Mouse (Mus musculus) kidney, adult 8-10 months (tissue): ENCODE data around the gene Sgsm1.
A peak's percentile ranks its signal among the peaks of the same experiment; 100 is the strongest.

Experiments
- DNase-seq, 2 experiments: peaks; one replicate each; pipeline ENCODE4 v3.0.0; 2022

Sgsm1 gene

DNA sequence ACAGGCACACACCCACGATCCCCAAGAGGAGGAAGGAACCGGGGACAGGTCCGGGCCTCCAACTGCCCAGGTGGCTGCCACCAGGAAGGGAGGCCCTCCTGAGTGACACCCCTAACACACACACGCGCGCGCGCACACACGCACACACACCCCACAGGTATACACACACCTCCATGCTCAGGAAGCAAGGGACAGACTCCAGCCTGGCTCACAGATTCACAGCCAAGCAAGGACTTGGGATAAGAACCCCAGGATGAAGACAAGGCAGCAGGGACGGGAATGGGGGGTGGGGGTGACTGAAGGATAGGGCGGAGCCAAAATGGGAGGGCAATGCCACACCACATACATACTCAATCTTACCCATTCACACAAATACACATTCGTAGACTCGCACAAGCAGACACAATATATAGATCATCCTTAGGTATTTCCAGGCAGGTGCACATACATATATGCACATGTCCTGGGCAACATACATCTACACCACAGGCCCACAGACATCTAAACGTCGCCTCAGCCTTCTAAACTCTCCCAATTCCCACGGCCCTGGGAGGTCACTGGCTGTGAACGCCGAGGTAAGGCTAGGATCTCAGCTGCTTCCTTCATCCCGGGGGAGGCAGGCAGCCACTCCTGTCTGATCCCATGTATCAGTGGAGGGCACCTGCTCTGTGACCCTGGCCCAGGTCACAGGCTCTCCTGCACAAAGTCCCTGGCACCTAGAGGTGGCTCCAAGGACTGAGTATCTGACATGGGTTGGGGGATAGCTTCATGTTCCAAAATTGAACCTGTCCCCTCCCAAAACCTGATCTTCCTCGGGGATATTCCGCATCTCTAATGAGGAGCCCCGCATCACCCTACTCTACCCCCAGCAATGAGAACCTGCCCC lies 852 bp downstream of the Sgsm1 start:
- DNase-seq = no peak

DNA sequence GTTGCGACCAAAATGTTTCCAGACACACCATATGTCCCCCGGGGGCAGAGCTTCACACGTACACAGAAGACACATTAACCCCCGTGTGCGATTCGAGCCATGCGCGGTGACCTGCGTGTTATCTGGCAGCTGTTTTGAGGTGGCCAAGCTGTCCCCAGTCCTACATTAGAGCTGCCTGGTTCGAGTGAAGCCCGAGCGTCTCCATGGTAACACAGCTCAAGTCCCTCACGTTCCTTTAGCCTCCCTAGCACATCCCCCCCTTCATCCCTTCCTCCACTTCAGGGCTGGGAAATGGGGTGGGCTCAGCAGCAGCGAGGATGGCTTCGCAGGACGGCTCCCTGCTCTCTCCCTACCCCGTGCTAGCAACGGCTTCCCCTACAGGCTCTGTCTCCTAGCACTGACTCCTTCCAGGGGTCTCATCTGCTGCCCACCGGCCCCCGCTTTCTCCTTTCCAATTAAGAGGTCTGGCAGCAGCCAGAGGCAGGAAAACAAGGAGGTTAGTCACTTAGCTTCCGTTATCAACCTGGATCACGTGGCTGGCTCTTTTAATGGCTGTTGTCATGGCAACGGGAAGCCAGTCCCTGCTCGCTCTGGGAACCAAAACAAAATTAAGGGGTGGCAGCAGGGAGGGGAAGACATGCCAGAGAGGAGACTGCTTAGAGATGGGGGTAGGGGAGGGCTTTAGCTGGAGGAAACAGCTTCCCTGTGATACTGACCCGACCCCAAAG lies 3.7 kb downstream of the Sgsm1 start:
- peak; percentile 41 to 52 for DNase-seq

DNA sequence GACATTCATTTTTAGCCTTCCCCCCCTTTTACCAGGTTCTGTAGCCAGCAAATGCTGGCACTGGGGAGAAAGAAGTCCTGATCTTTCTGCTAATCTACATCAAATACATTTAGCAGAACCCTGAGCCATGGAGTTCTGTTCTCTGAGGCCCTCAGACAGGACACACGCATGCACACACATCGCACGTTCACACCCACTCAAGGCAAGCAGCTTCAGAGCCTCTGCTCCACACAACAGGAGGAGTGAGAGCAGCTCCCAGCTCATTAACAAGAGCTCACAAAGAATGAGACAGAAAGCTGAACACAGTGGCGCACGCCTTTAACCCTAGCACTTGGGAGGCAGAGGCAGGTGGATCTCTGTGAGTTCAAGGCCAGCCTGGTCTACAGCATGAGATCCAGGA lies 6.1 kb downstream of the Sgsm1 start:
- DNase-seq = no peak

DNA sequence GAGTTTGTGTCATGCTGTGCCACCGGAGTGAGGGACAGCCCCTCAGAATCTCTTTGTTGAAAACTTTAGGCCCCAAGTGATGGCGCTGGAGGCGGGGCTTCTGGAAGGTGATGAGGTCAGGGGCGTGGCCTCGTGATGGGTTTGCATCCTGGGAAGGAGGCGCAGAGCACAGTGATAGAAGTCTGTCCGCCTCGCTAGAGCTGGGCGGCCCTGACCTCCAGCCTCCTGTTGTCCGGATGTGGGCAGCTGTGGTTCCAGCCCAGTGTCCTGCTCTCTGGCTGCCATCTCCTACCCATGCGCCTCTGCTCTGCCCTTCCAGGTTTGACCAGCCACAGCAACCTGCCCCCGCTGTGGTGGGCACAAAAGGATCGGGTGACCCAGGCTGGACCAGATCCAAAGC lies 8.7 kb downstream of the Sgsm1 start:
- DNase-seq = no peak

DNA sequence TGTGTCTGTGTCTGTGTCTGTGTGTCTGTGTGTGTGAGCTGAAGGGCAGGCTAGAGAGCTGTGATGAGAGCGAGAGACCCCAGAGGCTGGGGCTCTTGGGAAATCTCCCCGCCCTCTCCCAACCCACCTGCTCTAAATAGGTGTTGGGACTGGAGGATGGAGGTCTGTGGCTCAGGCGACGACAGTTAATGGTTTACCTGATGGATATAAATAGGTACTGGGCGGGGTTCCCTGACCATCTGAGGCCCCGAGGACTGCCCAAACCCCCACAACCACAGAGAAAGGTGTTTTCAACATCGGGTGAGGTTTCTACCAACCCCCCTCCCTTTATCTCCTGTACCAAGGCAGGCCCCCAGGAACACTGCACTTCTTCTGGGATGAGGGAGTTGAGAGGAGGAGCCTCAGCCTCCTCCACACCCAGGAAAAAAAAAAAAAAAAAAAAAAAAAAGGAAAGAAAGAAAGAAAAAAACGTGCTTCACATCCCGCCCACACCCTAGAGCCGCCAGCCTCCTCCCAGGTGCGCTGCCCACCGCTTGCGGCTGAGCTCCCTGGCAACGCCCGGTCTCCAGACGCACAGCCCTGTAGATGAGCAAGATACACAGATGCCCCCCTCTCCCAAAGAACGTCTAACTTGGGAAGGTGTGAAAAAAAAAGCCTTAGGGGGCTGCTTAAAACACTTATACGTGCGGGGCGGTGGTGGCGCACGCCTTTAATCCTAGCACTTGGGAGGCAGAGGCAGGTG lies 10.3 kb downstream of the Sgsm1 start:
- no peak for DNase-seq

DNA sequence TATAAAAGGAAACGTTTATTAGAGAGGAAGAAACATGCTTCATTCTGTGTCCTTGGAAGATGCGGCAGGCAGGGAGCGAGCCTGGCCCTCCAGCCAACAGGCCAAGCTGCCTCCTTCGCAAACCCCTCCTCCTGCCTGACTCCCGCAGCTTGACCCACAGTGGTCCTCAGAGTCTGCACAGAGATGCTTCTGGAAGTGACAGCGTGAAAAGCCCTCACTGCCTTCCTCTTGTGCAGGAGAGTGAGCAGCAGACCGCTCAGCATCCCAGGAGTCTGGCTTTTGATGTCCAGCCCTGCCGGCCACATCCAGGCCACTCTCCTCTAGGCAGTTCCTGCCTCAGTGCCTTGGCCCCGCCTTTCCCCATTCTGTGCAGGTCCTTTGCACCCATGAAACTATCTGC lies 11.2 kb downstream of the Sgsm1 start:
- DNase-seq = no peak

DNA sequence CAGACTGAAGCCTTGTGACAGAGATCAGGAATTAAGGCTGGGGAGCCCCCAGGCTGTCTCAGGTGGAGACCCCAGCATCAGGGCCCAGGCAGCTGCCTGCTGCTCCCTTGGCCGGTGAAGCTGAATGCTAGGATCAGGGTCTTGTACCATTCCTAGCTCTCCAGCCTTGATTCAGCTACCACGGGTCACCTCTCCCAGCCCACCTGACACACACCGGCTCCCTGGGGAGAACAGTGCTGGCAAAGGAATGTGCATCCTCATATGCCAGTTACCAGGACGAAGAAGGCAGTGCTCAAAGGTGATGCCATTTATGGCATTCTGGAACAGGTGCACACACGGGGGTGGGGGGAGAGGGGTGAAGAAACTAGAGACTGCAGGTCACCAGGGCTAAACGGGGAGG lies 11.8 kb downstream of the Sgsm1 start:
- DNase-seq = no peak

DNA sequence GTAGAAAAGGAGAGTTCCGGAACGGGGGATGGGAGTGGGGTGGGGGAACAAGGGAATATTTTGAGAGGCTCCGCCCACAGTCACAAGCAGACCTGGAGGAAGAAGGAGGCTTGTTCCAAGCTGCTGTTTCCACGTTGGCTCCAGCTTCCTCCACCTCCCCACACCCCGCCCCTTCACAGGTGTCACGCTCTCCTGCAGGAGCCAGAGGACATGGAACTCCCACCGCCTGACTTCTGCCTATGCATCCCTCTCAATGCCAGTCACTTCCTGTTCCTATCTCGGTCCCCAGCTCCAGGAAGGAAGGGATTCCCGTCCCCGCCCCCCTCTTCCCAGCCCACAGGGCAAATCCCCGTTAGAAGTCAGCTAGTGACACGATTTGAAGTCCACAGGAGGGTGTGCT lies 12.5 kb downstream of the Sgsm1 start:
- no peak for DNase-seq

DNA sequence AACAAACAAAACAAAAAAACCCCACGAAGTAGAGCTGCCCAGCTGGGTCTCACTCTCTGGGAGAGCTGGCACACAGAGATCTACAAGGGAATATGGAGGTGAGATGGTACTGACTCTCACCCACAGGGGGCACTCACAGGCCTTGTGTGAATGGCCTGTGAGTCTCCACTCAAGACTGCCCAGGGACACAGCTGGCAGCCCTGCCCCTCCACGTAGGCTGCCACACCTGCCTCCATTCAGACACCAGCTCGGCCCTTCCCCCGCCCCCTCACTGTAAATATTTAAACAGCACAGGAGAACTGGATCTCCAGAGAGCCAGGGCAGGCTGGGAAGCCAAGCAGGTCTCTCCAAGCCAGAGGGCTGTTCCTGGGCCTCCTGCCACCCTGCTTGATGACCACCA lies 14.8 kb downstream of the Sgsm1 start:
- peak; percentile 78 to 80 for DNase-seq

DNA sequence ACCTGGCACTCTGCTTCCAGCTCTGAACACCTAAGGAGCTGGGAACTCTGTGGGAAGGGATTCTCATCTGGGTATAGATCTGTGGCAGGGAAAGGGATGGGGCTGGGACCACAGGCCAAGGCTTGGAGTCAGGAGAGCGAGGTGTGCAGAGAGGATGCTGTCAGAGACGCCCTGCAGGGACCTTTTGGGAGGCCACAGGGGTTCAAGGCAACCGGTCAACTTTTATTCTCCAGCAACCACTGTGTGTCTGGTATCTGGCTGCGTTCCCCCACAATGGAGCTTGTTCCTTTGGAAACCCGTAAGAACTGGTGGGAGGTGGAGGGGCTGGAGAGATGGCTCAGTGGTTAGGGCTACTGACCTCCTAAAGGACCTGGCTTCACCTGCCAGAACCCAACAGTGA lies 16.0 kb downstream of the Sgsm1 start:
- DNase-seq = no peak

DNA sequence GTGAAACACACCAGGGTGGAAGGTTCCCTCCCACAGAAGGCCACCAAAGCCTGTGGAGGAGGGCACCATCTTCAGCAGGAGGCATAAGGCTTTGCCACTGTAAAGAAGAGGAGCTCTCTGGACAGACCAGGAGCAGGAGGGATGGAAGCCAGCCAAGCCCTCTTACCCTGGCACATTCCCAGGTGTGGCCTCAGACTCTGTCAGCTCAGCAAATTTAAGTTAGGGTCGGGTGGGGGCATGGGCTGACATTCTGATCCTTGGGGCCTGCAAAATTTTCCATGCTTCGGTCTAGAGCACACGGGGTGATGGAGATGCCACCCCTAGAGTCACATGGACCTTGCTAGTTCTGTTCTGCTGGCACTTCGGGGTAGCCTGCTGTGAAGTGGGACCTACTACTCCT lies 17.1 kb downstream of the Sgsm1 start:
- DNase-seq = no peak

DNA sequence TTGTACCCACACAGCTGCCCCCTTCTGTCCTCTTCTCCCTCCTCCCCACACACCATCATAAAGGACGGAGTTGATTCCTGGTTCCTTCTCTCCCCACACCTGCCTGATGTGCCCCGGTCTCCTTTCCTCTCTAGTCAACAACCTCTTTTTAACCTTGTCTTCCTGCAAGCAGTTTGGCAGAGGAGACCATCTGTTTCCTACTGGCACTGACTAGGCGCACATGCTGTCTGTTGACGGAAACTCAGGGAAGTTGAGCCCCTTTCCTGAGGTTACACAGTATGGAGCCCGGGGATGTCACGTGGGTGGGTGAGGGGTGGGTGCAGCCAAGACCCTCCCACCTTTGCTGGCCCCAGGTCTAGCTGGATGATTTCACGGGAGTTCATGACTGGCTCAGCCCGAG lies 17.8 kb downstream of the Sgsm1 start:
- DNase-seq = no peak

DNA sequence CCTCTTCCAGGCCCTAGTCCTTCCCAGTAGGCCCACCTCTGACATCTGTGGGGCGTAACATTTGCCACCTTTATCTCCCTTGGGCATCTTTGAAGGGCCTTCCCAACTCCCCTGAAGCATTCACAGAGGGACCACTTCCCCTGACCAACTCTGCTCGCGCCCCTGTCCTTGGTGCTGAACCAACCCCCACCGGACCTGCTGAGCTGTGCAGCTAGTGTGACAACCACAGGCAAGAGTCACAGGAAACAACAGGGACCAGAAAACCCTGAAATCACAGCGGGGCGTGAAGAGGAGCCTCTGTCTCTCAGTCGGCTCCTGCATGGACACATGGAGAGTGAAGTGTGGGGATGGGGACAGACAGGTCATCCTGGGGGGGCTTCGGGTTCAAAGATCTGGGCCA lies 18.4 kb downstream of the Sgsm1 start:
- DNase-seq = no peak

DNA sequence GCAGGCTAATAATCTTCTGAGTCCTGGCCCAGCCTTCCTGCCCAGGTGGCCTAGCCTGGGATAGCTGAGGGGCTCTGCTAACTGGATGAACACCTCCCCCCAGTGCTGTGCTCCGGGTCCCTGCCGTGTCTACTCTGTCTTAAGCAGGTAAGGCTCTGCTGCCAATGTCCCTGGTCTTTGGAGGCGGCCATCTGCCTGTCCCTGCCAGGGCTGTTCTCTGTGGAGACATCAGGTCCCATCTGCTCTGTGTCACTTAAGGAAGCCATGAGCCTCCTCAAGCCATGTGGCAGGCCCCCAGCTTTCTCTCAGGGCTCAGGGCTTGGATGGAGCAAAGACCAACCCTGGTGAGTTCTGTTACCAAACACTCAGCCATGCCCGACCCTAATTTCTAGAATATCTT lies 19.5 kb downstream of the Sgsm1 start:
- DNase-seq = no peak

DNA sequence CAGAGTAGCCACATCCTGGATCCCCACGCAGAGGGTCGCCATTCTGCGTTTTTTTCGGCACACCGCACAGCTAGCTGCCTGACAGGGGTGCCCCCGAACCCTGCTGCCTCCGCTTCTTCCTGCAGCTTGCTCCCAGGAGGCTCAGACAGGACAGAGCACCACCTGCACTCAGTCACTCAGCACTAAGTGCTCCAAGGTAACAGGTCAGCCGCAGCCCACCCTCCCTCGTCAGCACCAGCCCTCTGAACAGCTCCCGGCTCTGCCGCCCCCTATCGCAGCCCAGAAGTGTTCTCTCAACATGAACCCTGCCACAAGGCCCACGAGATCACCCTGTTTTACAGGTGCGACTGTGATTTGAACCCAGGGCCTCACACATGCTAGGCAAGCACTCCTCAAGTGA lies 20.4 kb downstream of the Sgsm1 start:
- DNase-seq = no peak

DNA sequence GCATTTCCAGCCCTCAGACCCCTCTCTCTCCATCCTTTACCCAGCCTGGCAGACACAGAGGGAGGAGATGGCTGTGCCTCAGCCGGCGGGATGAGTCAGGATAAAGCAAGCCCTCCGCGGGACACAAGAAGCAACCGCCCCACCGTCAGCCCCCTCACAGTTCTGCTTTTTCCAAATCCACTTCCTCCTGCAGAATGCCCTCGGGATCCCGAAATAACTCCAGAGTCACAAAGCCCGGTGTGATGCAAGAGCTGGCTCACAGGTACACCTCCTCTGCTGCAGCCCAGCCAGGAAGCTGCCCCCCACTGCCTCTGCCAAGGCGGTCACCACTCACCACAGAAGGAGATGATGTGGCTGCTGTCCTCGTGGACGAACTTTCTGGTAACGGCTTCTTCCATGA lies 22.1 kb downstream of the Sgsm1 start:
- DNase-seq = no peak

DNA sequence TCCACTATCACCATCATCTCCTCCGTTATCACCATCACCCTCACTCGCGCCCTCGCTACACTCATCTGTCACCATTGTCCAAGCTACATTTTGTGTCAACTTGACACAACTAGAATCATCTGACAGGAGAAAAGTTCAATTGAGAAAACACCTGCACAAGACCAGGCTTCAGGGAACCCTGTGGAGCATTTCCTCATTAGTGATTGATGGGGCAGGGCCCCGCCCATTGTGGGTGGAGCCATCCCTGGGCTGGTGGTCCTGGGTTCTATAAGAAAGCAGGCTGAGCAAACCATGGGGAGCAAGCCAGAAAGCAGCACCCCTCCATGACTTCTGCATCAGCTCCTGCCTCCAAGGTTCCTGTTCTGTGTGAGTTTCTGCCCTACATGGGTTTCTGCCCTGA lies 22.8 kb downstream of the Sgsm1 start:
- DNase-seq = no peak

DNA sequence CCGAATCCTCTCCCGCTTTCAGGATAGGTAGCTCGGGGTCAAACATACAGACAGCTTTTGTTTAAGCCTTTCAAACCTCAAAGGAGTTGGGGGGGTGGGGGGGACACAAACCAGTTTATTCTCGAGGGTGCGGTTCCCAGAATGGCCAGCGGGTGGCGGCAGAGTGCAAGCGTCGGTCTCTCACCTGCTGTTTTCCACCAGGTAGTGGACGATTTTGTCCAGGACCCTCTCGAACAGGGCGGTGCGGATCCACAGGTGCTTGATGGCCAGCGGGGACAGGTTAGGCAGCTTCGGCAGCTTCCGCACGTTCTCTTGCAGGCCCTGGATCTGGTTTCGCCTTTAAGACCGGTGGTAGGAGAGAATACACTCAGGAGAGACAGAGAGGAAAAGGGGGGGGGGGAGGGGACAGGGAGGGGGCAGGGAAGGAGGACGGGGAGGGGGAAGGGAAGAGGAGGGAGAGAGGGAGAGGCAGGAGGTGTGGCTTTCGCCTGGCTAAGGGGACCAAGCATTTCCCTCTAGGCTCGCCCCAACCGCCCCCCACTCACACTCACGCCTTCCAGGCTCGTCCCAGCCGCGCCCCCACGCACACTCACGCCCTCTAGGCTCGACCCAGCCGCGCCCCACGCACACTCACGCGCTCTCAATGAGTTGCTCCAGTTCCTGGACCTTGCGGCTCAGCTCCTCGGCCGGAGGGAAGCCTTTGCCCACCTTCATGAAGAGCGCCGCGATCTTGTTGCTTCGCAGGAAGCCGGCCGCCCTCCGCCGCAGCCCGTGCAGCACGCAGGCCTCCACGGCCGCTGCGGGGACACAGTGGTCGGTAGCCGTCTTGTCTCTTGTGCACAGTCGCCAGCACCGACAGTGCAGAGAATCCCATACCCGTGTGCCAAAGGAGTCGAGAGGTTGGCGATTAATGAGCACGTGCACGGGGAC lies 23.7 kb downstream of the Sgsm1 start:
- peak; percentile 45 to 65 for DNase-seq

DNA sequence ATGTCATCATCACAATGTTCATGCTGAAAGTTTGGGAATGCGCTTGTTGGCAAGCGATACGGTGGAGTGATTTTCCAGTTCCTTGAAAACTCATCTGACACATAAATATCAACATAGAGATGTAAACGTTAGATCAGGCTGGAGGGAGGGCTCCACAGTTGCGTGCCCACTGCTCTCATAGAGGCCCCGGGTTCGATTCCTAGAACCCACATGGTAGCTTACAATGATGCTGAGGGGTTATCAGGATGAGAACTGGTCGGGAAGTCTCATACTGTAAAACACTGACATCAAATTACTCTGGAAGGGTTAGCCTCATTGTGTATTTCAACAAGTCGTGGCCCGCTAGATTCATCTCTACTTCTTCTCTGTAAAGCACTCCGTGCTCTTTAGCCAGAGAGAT lies 24.5 kb downstream of the Sgsm1 start:
- DNase-seq = no peak

DNA sequence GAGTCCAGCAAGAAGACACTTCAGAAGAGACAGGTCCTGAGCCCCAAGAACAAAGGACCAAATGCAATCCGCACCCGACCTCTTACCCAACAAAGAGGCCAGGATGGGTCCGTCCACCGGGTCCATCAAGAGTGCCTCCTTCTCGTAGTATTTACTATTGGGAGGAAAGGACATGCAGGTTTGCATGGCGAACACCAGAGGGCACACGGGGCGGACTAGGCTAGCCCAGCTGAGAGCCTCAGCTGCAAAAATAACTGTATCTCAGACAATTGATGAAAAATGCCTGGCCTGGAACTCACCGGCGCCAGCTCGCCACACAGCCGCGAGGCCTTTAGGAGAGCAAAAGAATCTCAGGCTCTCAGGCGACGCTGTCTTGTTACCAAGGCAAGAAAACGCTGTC lies 25.0 kb downstream of the Sgsm1 start:
- no peak for DNase-seq

DNA sequence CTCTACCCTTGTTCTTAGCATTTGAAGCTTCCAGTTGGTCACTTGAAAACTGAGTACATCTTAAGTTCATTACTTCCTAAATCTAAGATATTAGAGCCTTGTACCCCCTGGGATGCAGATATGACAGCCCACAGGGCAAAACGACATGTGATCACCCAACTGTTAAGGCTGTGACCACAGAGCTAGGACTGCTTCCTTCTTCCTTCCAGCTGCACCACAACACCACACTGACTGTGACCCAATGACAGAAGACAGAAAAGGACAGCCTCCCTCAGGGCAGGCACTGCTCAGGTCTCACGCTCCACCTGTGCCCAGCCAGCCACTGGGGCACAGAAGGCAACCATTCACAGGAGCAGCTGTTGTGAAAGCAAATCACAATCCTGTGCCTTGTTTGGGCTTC lies 26.9 kb downstream of the Sgsm1 start:
- DNase-seq = no peak

DNA sequence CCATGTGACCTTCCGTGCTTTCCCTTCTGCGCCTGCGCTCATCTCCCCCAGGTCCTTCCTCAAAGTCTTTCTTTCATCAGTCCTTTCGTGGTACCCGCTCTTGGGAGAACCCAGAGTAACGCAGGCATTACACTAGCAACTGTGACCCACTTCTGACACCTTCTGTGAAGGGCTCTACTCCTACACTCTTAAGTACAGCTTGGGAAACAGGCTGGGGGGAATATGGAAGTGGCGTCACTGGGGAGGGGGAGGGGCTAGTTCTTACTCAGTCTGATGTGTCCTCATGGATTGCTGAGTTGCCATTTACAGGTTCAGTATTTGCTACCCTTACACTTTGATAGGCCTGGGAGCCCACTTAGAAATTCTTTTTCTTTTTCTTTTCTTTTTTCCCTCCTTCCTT lies 29.0 kb downstream of the Sgsm1 start:
- no peak for DNase-seq
